24 mouse cellular contexts compared by ENCODE assay signal in the genomic region with DNA sequence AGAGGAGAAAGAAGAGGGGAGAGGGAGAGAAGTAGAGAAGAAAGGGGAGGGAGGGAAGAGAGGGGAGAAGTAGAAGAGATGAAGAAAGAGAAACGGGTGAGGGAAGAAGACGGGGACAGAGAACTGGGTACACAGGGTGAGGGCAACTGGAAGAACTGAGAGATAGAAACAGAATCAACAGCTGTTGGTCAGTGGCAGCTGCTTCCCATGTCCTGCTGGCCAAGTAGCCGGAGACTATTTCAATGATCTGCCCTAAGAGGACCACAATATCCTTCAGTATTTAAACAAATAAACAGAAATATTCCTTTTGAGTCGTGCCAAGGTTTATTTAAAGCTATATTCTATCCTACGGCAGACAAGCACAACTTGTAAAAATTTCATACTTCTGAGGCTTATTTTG.
"Had no signal": no experiment of that assay in that cellular context is flagged by ENCODE, and none has a peak within 500 bp of the region (broad histone marks: within the 10 kb centered on the region; RNA-seq: fewer than 3 reads in every experiment).

No protein-coding gene starts in this region.

- H3K27me3 ChIP-seq: heart, embryonic 13.5 days; heart, embryonic 15.5 days; hindbrain, embryonic 13.5 days; hindbrain, embryonic 15.5 days; kidney, embryonic 15.5 days; limb, embryonic 13.5 days; limb, embryonic 15.5 days had no signal

- H3K27ac ChIP-seq: heart, adult 2 months; heart, embryonic 13.5 days; heart, embryonic 15.5 days; hindbrain, embryonic 13.5 days; hindbrain, embryonic 15.5 days; hindbrain, postnatal 0 days; kidney, embryonic 15.5 days; limb, embryonic 13.5 days; limb, embryonic 15.5 days had no signal

- H3K4me2 ChIP-seq: heart, embryonic 11.5 days; heart, embryonic 13.5 days; heart, embryonic 15.5 days; hindbrain, embryonic 13.5 days; hindbrain, embryonic 15.5 days; kidney, embryonic 15.5 days; limb, embryonic 13.5 days; limb, embryonic 15.5 days had no signal

- DNase-seq: gastrocnemius, postnatal 14 days; gastrocnemius, postnatal 36 days; heart, adult 11 months; heart, adult 2 months; heart, postnatal 14 days; heart, postnatal 36 days; kidney, adult 11 months; kidney, adult 2 months; kidney, adult 9 months; kidney, postnatal 14 days; kidney, postnatal 36 days; layer of hippocampus, adult 9-11 months; layer of hippocampus, postnatal 36 days; left cerebral cortex, postnatal 4 days had no signal

- ATAC-seq: hindbrain, postnatal 0 days; intestine, embryonic 16.5 days had no signal

- H3K9ac ChIP-seq: heart, embryonic 13.5 days; heart, embryonic 15.5 days; hindbrain, embryonic 13.5 days; hindbrain, embryonic 15.5 days; kidney, embryonic 15.5 days; limb, embryonic 13.5 days; limb, embryonic 15.5 days had no signal

- H3K4me1 ChIP-seq: heart, embryonic 13.5 days; heart, embryonic 15.5 days; hindbrain, embryonic 13.5 days; hindbrain, embryonic 15.5 days; kidney, embryonic 15.5 days; limb, embryonic 13.5 days; limb, embryonic 15.5 days had no signal

- H3K9me3 ChIP-seq: heart, embryonic 13.5 days; heart, embryonic 15.5 days; hindbrain, embryonic 13.5 days; hindbrain, embryonic 15.5 days; kidney, embryonic 15.5 days; limb, embryonic 13.5 days; limb, embryonic 15.5 days had no signal

- H3K4me3 ChIP-seq: heart, adult 2 months; heart, embryonic 13.5 days; heart, embryonic 15.5 days; hindbrain, embryonic 13.5 days; hindbrain, embryonic 15.5 days; kidney, embryonic 15.5 days; limb, embryonic 13.5 days; limb, embryonic 15.5 days had no signal

- H3K36me3 ChIP-seq: heart, embryonic 13.5 days; heart, embryonic 15.5 days; hindbrain, embryonic 13.5 days; hindbrain, embryonic 15.5 days; kidney, embryonic 15.5 days; limb, embryonic 13.5 days; limb, embryonic 15.5 days had no signal
